Mouse (Mus musculus) right cerebral cortex, adult 2 months (tissue): Measurements from ENCODE around the gene Fras1.

Experiments
- DNase-seq, 2 experiments: peaks; one replicate each; pipeline ENCODE4 v3.0.0; 2021 to 2022; ENCODE audit warnings: low spot score in 2 of 2

Gene Fras1

DNA sequence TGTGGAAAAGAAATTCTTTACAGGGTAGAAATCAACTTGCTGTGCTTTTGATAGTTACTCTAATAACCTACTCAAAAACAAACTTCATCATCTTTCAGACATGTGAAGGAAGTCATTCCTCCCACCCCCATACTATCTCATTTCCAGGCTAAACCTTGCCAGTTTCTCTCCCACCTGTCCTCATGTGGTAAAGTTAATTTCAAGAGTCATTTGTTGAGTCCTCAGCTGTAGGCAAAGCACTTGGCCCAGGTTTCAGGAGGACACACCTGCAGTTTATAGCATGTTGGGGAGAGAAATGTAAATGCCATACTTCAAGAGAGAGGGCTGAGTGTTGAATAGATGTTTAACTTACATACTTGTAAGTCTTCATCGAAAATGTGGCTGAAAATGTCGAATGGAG lies 107.4 kb downstream of the Fras1 start:
- DNase-seq: no peak

DNA sequence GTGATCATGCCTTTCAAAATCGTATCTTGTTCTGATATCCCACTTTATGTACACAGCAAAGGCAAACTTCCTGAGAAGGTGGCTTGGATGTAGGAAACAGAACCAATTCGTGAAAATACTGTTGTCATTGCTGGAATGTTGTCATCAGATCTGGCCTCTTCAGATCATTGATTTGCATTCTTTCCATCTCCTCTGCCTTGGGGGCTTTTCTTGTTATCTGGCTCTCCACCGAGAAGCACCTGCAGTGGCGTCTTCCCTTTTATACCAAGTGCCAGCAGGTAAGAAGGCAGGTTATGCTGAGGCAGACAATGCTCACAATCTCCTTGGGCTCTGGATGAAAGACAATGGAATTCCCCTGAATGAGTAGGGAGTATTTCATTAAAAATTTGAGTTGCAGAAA lies 108.3 kb downstream of the Fras1 start:
- DNase-seq: no peak

DNA sequence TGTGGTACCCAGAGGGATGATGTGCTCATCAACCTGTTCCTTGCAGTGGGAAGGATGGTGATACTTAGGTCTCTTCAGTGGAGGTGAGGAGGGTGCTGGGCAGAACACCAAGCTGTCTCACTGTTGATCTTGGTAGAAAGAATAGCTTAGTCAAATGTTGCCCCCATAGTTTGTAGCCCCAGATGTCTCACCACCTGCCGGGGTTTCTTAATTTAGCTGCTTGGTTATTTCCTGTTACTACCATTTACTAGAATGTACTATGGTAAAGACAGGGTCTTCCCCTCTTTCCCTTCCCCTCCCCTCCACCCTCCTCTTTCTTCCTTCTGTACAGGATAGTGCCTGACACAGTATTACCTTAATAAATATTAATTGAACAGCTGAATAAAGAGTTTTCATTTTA lies 118.7 kb downstream of the Fras1 start:
- DNase-seq: peak in 1 of 2 experiments; percentile 14

DNA sequence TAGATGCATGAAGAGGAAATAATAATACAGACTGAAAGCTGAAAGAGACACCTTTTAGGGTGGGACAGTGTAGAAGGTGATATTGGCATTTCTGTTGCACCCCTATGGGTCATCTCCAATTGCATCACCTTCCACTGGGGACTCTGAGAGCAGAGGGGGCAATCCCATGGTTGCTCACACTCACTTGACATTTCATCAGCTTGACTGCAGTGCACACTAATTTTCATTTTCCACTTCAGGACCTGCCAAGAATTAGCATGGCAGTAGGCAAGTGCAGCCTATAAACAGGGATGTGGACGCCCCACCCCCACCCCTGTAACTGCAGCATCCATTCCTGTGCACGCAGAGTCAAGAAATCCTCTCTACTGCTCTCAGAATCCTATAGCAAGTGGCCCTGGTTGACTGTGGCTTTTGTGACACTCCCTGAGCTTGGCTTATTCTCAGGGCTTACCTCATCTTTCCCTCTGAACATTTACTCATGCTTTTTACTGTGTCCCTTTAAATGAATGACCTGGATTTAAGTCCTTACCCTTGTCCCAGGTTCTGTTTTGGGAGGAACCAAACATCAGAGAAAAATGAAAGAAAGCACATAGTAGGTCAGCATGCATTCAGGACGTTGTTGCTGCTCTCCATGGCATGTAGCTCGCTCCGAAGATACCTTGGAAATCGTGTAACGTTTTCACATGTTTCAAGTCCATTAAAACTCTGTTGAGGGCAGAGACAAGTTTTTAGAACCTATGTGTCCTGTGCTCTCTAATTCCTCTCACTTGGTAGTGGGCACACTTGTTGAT lies 120.9 kb downstream of the Fras1 start:
- no peak for DNase-seq

DNA sequence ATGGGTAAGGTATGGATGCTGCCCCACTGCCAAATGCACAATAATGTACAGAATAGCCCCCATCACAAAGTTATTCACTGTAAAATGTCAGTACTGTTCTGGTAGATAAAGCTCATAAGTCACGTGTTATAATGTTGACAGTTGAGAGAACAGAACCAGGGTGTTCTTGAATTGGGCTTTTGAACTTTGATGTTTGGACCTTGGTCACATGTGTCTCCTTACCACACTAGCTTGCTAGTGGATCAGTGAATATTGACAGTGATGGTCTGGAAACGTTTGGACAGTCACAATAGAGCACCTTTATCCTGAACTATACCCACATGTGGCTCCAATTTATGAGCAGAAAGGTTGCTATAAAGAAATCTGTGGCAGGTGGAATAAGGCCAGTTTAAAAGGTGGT lies 124.3 kb downstream of the Fras1 start:
- no peak for DNase-seq

DNA sequence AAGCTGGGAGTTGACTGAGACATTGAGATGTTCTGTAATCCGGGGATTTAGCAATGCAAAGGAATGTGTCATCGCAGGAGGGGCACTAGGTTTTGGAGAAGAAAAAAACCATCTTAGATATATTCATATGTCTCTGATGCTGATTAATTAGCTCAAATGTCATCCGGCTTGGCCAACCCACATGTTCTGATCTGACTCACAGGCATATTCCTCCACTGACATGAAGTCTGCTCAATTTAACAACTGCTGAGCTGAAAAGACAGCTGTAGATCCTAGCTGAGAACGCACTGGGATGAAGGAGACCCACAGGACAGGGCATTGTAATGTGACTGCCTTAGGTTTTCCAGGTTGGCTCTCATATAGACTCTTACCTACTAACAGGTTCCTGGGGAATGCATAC lies 128.0 kb downstream of the Fras1 start:
- peak; percentile 13 to 26 for DNase-seq

DNA sequence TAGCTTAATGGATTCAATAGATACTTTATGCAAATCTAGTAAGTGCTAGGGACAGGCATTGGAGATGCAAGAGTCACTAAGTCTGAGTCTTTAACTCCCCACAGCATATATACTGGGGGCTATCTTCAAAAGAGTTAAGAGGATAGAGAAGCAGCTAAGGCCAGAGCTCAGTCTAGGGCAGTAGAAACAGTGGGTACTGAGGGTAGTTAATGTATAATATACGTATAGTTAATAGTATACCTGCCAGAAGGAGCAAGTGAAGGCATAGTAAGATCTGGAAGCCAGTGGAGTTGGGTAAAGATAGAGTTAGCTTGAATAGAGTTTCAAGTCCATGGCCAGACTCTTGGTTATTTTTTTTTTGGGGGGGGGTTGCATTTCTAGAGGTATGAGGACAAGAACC lies 128.6 kb downstream of the Fras1 start:
- DNase-seq: no peak

DNA sequence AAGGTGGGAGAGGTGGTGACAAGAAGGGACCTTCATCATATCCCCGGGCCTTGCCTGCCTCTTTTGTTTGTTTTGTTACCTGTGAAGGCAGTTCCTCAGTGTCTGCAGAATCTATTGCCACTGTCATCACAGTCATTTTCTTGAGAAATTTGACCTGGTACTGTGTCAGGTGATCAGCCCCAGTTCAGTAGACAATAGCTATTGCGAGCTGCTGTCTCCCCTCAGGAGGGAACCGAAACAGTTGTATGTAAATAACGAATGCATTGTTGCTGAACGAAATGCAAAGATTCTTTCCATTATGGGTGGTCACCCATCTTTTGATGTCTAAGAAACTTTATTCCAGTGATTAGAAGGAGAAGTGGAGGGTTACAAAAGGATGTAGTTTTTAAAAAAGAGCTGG lies 137.2 kb downstream of the Fras1 start:
- no peak for DNase-seq

DNA sequence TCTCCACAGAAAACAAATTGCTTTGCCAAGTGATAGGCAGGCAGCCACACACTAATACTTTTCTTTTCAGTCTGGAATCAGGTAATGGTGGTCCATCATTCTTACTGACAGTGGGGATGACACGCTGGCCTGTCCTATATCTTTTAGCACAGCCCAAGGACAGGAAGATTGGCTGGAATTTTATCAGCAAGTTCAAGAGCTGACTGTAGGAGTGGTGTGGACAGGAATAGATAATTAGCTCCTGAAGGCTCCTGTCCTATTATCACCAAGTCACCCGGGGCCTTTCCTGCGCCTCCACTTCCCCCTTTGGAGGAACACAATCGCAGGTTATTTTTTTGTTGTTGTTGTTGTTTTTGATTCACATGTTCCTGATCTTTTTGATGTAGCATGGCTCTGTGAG lies 139.6 kb downstream of the Fras1 start:
- no peak for DNase-seq

DNA sequence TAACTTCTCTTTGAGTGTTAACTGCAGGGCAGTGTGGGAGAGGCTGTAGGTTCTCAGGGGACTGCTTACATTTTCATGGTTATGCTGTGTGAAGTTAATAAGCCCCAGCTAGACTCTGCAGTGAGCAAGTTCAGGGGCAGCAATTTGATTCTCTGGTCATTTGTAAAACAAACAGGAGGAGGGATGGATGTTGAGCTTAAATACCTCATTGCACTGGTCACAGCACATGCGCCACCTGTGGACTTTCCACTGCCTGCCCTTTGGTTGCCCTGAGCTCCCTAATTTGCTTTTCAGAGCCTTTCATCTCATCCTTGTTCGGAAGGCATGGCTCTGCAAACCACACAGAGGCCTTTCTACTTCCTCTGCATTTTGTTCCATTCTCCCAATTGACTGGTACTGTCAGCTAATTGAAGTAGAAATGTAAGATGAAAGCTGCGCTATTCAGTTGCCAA lies 142.1 kb downstream of the Fras1 start:
- no peak for DNase-seq

DNA sequence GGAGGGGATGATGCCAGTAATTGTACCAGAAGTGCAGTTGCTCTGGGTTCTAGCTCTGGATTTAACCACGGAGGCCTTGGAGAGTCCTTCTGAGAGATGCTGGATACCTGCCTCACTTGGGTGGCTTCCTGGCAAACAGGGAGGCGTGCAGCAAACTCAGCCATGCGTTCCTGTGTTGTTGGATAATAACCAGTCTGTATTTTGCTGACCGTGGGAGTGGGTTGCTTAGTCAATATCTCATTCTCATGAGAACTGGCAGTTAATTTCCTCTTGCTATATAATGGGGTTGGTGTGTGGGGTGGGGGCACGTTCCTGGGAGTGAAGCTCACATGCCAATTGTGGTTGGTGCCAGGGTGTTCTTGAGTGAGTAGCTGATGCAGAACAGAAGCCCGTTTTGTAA lies 142.6 kb downstream of the Fras1 start:
- DNase-seq: no peak

DNA sequence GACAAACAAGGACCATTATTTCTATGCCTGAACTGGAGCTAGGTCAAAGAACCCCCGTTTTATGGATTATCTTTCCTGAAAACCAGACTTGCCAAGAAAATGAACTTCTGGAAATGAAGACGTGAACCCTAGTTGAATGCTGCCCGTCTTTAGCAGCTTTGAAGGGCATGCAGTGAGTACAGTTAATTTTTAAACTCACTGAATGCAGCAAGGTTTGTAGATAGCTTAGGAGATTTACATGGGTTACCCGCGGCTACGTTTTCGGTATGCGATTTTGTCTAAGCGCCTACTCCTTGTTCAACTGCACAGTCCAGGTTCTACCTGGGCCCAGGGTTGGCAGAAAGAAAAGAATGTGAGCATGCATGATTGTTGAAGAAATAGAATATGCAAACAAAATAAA lies 147.8 kb downstream of the Fras1 start:
- DNase-seq: no peak

DNA sequence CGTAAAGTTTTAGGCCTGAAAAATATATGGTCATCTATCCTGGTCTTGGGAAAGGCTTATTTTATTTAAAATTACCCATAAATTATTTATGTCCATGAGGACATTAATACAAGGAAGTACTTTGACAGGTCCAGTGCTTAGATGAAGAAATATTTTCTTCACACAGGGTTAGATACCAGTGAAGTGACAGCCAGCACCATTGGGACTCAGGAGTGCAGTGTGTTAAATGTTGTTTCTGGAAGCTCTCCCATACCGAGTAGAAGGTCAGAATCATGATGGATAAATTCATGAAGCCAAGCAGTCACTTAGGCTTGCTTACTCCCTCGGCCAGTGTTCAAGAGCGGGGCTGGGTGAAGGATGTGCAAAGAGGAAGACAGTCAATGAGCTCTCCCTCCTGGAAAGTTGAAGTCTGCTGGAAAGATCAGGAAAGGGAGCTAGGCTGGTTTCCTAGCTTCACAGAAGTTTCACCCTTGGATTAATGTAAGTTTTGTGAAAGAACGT lies 149.2 kb downstream of the Fras1 start:
- DNase-seq: no peak

DNA sequence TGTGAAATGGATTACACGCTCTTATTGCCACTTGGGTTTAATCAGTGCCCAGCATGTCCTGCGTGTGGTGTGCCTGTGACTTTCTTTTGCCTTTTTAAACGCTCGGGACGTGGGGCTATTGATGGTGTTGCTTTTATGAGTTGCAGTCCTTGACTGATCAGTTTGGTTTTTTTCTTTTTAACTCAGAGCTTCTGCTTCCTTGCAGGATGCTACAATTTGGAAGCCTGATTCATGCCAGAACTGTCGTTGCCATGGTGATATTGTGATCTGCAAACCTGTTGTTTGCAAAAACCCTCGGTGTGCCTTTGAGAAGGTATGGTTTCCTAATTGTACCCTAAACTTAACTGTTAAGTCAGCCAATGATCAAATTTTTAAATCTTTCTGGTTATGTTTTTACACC lies 154.5 kb downstream of the Fras1 start:
- DNase-seq: peak; percentile 22 to 30

DNA sequence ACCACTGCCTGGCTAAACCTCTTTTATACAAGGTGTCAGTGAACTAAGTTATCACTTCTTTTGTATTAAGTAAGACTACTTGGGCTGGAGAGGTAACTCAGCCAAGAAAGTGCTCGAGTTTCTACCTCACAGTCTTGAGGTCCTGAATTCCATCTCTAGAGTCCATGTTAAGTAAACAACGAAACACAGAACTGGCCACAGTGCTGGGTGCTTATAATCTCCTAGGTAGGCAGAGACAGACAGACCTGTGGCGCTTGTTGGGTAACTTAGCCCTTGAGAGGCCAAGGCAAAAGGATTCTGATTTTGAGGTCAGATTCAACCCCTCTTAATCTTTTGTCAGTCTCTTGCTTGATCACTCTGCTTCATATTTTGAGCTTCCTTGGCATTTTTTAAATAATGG lies 156.8 kb downstream of the Fras1 start:
- DNase-seq: no peak

DNA sequence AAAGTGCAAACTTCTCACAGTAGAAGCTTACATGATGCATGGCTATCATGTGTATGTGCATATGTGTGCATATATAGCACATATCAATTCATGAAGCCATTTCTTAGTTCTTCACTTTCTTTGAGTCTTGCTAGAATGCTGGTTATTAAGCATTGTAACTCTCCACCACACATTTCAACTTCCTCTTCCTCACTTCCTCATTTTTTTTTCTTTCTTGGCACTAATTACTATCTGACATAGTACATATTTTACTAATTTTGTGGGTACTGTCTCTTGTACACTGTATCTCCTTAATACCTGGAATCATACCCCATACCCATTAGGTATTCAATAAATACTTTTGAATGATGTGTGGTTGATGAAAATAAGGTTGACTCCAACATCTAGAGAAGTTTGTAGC lies 158.2 kb downstream of the Fras1 start:
- DNase-seq: no peak

DNA sequence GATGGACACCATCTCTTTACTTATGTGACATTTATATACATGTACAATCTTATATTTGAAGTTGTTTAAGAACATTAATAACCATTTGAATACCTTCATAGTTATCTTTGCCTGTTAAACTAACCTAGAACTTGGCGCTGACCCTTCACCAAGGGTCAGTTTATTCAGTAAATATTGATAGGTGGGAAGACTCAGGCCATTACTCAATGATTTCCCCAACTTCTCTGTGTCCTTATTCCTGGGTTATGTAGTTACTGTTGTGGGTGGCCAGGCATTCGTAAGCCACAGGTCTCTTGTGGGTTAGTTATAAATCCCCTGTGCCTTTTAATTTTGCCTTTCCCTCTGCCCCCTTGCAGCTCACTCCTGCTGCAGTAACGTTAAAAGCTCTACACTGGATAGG lies 162.8 kb downstream of the Fras1 start:
- DNase-seq: no peak

DNA sequence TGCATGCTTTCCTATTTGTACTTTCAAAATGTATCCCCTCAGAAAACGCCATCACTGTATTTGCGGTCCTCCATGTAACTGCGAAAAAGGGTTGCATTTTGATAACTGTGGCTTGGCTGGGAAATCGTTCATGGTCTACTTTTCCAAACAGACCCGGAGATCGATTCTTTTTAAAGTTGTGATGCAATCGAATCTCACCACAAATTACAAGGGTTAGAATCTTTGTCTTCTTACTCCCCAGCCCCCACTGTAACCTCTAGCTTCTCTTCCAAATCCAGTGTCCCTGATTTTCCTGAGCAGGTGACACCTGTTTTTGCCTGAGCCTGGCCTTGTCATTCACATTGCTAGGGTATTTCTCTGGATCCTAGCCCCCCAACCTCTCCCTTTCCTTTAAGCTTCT lies 163.2 kb downstream of the Fras1 start:
- DNase-seq: no peak

DNA sequence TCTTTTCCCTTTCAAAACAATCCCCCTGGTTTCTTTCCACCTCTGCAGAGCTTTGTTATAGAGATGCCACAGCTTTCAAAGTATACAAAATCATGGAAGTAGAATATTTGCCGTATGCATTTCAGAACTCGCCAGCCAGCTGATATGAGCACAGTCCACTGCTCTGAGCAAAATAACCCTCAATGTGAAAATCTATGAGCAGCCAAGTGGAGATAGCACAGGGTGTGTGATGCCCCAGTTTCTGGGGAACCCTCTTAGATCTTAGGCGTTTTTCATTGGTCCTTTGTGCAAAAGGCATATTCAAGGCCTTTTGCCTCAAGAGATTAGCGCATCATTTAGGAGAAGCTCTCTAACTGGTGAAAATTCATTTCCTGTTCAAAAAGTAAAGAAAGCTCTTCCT lies 170.4 kb downstream of the Fras1 start:
- no peak for DNase-seq

DNA sequence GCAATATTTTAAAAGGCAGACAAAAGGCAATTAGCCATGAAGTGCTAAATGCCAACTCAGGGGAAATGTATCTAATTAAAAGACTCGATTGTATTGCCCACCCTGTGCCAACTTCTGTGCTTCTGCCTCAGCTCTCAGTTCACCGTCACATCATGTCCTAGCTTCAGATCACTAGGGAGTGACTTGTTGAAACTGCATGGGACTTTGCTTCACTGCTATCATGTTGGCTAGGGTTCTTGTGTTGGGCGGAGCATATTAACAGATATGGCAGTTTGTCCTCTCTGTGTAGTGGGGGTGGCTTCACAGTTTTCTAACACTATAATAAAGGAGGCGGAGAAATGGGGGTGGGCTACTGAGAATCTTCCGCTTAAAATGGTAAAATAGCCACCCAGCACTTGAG lies 172.2 kb downstream of the Fras1 start:
- no peak for DNase-seq

DNA sequence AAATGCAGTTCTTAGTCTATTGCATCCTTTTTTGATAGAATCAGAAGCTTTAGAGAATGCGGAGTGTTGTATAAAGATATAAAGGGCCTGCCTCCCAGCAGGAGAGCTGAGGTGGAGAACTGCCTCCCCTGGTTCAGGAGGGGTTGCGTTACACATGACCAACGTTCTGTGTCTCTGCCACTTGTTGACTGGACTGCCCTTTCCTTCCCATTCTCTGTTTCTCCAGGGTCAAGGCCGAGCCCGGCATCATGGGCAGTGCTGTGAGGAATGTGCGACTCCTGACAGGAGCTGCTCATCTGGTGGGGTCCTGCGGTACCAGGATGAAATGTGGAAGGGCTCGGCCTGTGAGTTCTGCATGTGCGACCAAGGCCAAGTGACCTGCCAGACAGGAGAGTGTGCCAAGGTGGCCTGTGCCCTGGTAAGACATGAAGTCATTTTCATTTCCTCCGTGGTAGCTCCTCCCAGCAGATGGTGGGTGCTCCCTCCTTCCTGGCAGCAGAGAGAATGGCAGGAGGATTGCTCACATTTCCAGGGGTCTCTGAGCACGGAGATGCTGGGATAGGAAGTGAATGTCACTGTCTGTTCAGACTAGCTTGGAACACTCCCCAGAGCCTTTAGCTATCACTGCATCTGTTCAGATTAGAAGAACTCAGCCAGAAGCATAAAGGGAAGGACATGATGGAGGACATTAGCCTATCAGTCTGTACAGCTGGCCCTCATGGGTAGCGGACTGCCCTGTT lies 181.4 kb downstream of the Fras1 start:
- no peak for DNase-seq

DNA sequence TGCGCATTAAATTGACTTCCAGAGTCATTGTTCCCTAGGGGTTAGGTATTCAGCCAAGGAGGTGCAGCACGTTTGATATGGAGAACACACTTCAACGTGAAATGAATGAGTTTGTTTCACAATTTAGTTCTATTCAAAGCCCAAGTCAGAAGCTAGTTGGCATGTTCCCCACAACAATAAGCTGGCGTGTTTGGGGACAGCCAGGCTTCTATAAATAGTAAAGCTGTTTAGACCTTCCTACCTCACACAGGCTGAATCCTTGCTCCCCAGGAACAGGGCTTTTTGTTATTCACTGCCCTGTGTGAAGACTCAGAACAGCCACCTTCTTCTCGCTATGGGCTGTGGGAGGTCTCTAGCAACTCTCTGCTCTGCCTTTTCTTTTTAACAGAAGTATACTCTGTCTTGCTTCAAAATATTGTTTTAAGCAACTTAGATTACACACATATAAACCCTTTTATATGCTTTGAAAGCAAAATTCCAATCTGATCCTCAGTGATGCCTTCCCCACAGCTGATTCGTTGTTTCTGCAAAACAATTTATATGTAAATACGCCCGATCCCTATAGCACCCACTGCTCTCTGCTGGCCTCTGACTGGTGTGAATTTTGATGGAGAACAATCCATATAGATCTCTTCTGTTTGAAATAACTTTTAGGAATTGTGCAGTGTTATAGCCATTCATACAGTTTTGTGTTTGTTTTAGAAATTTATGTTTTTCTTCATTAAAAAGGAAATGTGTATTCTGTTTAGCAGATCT lies 184.5 kb downstream of the Fras1 start:
- no peak for DNase-seq
